Mouse (Mus musculus) brown adipose tissue, adult 24 weeks (tissue): Measurements from ENCODE around the gene Ccdc32. TPM values are rescaled to one million over a fixed set of nuclear protein-coding genes. Genes with fewer than 3 reads are reported as not detected.
A peak's percentile ranks its signal among the peaks of the same experiment; 100 is the strongest.

ENCODE experiments used
- H3K27ac ChIP-seq: fragments of 200-500 bp; replicated peaks from 2 replicates; pipeline ENCODE4 v1.5.1; 2012; ENCODE audit warnings: low read depth, mild to moderate bottlenecking, low read length
- H3K4me1 ChIP-seq: fragments of 200-500 bp; 2 replicates; pipeline ENCODE4 v1.6.1; 2012; ENCODE audit warnings: low read length, mixed read lengths; ENCODE audit not compliant: control insufficient read depth, insufficient read depth, insufficient read length
- H3K4me3 ChIP-seq: fragments of 200-500 bp; 2 replicates; pipeline ENCODE4 v1.5.1; 2012; ENCODE audit warnings: low read depth, mild to moderate bottlenecking, low read length, moderate library complexity; ENCODE audit not compliant: insufficient read depth
- polyA plus RNA-seq: library from polyadenylated mRNA; stranded (reverse); fragments of >200 nt; gene quantifications from 2 replicates; pipeline ENCODE4 v1.2.4, GENCODE M21; 2012; ENCODE audit not compliant: missing spikeins, insufficient read depth, insufficient read length

Ccdc32 gene
- polyA plus RNA-seq = 13.3 and 19.1 TPM in 2 replicates

DNA sequence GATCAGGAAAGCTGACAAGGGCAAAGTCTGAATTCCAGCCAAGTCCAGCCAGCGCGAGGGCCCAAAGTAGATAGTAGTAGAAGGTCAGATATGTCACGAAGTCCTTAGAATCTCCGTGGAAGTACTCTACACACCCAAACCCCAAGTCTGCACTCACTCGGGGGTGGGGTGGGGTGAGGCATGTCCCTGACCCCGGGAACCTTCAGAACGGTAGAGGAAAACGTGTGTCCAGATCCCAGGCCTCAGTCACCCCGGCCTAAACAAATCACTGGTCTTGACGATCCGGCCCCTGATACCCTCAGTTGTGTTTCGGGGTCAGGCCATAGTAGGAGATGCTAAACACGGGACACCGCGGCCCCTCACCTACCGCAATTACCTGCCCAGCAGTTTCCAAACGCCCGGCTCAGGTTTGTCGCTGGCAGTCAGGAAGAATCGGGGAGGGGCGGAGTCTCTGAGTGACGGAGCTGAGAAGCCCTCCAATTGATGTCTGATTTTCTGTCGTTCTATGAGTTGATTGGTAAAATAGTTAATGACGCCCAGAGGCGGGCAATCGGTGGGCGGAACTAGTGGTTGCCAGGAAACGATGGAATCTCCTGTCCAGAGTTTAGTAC lies at the start of gene Ccdc32:
Gene Ccdc32, minus strand, starts transcription at position 453 of the 611 bp plus-strand sequence.
- H3K4me1 ChIP-seq = no peaks in the 10 kb centered on the region
- H3K27ac ChIP-seq = no peak within 1 kb of the TSS
- peak within 1 kb of the TSS; percentile 72 for H3K4me3 ChIP-seq

DNA sequence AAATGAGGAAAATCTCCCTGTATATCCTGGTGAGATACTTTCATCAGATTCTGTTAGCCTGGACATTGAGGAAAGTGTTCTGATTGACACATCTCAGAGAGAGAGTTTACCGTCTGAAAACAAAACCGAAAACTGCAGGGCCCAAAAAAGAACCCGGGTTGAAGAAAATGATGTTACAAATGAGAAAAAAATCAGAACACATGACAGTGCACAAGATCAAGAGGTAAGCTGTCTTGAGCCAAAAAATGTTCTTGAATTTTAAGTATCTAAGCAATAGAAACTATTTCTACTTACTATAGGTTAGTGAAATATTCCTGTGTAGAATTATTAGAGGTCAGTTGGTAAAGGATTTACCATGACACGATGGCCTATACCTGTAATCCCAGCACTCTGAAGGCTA lies 43.2 kb upstream of the Ccdc32 start:
- H3K4me3 ChIP-seq = no peak overlapping the region
- H3K4me1 ChIP-seq = no peaks in the 10 kb centered on the region
- H3K27ac ChIP-seq = no peak overlapping the region

DNA sequence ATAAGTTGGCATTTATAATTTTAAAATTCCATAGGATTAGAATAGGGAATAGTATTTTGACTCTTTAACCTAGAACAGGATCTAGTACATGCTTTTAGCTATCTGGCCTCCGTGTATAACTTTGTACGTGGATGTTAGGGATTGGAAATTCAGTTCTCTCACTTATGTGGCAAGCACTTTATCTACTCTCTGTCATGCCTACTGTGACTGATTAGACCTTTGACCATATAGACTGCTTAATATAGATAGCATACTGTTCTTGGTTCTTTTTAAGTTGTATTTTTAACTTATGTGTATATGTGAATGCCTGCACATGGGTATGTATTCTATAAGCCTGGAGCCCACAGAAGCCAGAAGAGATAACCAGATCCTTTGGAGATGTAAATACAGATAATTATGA lies 30.9 kb upstream of the Ccdc32 start:
- no peak overlapping the region for H3K4me3 ChIP-seq
- no peaks in the 10 kb centered on the region for H3K4me1 ChIP-seq
- H3K27ac ChIP-seq = no peak overlapping the region

GRCm38 (mm10) chr2:119050132-119050650 lies 21.0 kb upstream of the Ccdc32 start:
- Histone ChIP-seq H3K4me3 (no peak overlapping the region), H3K4me1 (no peaks in the 10 kb centered on the region), H3K27ac (no peak overlapping the region)

- H3K4me1 ChIP-seq = no peaks in the 10 kb centered on the region
- no peak overlapping the region for H3K27ac ChIP-seq
- 0 out of 2 replicates have a peak overlapping the region, but pooled peaks have one; percentile 17 for H3K4me3 ChIP-seq
Observed at GRCm38 (mm10) chr2:119047849-119048248, 18.7 kb upstream of the Ccdc32 start.

- Histone ChIP-seq H3K27ac (peak within 1 kb of the TSS; percentile 98), H3K4me1 (no peaks in the 10 kb centered on the region), H3K4me3 (peak within 1 kb of the TSS; percentile 81)
Observed at GRCm38 (mm10) chr2:119046649-119047611, 17.7 kb upstream of the Ccdc32 start, which contains the start of gene Knl1. TSS of gene Knl1 (plus strand) at chr2:119047119.

DNA sequence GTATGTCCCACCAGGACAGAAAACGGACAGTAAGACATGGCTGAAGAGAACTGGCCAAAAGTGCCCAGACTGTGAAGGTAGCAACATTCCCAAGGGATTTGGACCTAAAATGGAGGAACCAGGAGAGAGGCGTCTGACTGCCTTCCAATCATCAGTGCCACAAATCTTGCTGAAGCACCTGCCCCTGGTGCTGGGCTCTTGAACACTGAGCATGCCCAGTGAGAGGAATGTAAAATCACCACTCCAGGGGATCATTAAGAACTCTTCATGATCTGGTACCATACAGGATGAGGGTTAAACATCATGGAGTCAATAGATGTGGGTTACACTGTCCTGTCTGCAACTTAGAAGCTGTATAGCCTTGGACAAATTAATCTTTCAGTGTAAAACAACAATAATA lies 16.0 kb upstream of the Ccdc32 start:
- H3K27ac ChIP-seq = no peak overlapping the region
- no peaks in the 10 kb centered on the region for H3K4me1 ChIP-seq
- no peak overlapping the region for H3K4me3 ChIP-seq

- Histone ChIP-seq H3K4me1 (no peaks in the 10 kb centered on the region), H3K4me3 (no peak overlapping the region), H3K27ac (no peak overlapping the region)
Observed at GRCm38 (mm10) chr2:119040882-119041281, 11.7 kb upstream of the Ccdc32 start.

DNA sequence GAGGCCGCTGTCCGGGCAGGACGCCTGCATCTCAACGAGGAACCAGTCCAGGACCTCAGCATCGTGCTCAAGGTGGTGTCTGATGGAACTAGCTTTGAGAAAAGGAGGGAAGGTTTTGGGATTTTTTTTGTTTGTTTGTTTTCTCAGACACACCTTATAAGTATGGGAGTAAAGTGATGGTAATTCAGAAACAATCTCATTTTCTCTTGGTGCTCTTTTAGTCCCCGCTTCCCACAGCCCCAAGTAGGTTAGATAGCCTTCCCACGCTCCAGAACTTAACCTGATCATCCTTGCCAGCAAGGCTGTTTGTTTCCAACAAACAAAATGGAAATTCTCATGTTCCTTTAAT lies 6.2 kb upstream of the Ccdc32 start:
- H3K27ac ChIP-seq = no peak overlapping the region
- peak overlapping the region; percentile 62 for H3K4me3 ChIP-seq

DNA sequence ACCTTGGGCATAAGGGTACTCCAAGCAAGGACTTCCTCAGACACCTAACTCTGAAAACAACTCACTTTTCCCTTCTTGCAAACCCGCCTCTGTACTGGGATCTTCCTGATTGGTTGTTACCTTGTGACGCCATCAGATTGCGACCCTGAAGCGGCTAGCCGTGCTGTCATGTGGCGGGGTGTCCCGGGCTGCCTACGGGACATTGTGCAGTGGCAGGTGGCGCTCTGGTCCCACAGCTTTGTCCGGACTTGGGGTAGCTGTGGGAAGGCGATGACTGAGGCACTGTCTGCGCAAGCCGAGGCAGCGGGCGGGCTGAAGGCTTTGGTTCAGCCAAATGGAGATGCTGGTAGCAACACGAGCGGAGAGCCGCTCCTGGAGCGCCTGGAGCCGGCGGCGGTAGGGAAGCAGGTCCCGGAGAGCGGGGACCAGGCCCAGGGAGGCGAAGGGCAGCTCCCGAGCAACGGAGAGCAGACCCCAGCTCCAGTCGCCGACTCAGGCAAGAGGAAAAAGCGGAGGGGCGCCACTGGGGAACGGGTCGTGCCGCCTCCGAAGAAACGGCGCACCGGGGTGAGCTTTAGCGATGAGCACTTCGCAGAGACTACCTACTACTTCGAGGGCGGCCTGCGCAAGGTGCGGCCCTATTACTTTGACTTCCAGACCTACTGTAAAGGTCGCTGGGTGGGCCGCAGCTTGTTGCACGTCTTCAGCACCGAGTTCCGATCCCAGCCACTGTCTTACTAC lies 5.6 kb upstream of the Ccdc32 start, which contains the start of gene Rpusd2:
Gene Rpusd2, plus strand, starts transcription at position 135 of the 741 bp plus-strand sequence.
- Histone ChIP-seq H3K27ac (no peak within 1 kb of the TSS), H3K4me1 (no peaks in the 10 kb centered on the region), H3K4me3 (peak within 1 kb of the TSS; percentile 62)

More for the DNA sequence above, 6.2 kb upstream of the Ccdc32 start:
- no peaks in the 10 kb centered on the region for H3K4me1 ChIP-seq

DNA sequence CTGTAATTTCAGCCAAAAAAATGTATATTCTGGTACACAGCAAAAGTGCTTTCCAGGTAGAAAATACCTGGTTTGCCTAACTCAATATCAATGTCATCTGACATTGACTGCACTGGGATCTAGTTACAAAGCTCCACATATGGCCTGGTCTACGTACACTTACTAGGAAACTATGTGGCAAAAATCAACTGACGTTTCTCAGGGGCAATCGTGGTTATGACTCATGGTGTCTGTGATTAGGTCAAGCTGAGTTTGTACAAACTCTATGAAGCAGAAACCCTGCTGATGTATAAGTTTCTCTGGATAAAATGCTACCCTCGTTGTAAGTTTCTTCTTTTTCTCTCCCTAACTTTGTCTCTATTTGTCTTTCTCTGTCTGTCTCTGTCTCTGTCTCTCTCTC lies 3.0 kb upstream of the Ccdc32 start:
- Histone ChIP-seq H3K4me1 (no peaks in the 10 kb centered on the region), H3K4me3 (no peak overlapping the region), H3K27ac (no peak overlapping the region)

GRCm38 (mm10) chr2:119026951-119027350 lies 2.2 kb downstream of the Ccdc32 start:
- Histone ChIP-seq H3K4me1 (no peaks in the 10 kb centered on the region), H3K4me3 (no peak overlapping the region), H3K27ac (no peak overlapping the region)

GRCm38 (mm10) chr2:119025239-119025616 lies 4.0 kb downstream of the Ccdc32 start:
- Histone ChIP-seq H3K27ac (no peak overlapping the region), H3K4me1 (no peaks in the 10 kb centered on the region), H3K4me3 (no peak overlapping the region)

DNA sequence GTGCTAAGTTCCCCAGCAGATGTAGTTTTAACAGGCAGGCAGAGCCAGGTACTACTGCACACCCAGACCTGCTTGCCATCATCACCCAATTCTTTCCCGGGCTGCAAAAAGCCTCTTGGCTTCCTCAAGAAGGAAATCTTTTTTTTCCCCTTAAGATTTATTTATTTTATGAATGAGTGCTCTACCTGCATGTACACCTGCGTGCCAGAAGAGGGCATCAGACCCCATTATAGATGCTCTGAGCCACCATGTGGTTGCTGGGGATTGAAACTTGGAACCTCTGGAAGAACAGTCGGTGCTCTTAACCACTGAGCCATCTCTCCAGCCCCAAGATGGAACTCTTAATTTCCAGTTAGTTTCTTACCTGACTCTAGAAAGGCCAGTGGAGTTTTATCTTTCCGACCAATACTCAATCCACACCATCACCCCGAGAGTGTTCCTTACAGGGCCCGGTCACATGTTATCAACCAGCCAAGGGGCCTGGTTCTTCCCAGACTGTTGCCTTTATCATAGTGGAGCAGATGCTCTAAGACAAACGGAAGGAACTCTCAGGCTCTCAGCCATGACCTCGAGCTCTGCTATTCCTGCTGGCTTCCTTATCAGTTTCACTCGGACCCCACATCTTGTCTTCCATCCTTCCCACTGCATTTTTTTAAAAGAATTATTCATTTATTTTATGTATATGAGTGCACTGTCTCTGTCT lies 4.5 kb downstream of the Ccdc32 start:
- Histone ChIP-seq H3K27ac (no peak overlapping the region), H3K4me3 (no peak overlapping the region), H3K4me1 (no peaks in the 10 kb centered on the region)
